Mouse (Mus musculus): ENCODE measurements around the gene Myg1.

DNA sequence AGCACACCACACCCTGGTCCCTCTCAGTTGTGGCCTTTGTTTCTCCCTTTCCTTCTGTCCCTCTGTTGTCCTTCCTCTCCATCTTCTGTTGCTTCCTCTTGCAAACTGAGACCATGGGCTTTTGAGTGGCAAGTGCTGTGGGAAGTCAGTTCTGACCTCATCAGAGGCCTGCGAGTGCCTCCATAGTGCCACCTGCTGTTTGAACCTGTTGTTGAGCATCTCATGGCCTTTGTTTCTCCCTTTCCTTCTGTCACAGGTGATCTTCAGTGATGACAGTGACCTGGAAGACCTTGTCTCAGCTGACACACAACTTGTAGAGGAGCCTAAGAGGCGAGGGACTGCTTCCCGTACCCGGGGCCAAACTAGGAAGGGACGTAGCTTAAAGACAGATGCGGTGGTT is 15.2 kb upstream of the Myg1 start:
- TF ChIP-seq CTCF (conservative IDR thresholded peaks at IDR 0.05; ENCODE audit: low read length): peak; percentile 50
- TF ChIP-seq POU5F1 (IDR thresholded peaks at IDR 0.05; ENCODE audit: borderline replicate concordance, low read length): no peak
- no peak for TF ChIP-seq NANOG (IDR thresholded peaks at IDR 0.05; ENCODE audit: borderline replicate concordance, low read length)
